Mouse (Mus musculus): ENCODE results near the gene Phf21a. TPM values are rescaled to one million over a fixed set of nuclear protein-coding genes. Genes with fewer than 3 reads are reported as not detected.

The Phf21a gene
- polyA plus RNA-seq, 1 experiment from 2014 or later: 43.7 TPM

GRCm38 (mm10) chr2:92277787-92278186 lies 184.9 kb downstream of the Phf21a start:
- Histone ChIP-seq H3K9ac (no peak overlapping the region), H3K27ac (0 out of 2 replicates have a peak overlapping the region, but pooled peaks have one; percentile 37), H3K4me2 (no peak overlapping the region), H3K4me1 (peaks cover 20% of the 10 kb centered on the region), H3K9me3 (replicated peaks) (no peaks in the 10 kb centered on the region), H3K27me3 (no peaks in the 10 kb centered on the region), H3K36me3 (ENCODE audit: poor library complexity, severe bottlenecking) (no peaks in the 10 kb centered on the region), H3K4me3 (no peak overlapping the region)
- no peak for ATAC-seq
- 86% methylated on average over 3 of the region's 3 CpGs for WGBS

GRCm38 (mm10) chr2:92278663-92279062 lies 185.7 kb downstream of the Phf21a start:
- WGBS: 83% methylated on average over 7 of the region's 7 CpGs
- Histone ChIP-seq H3K9ac (no peak overlapping the region), H3K4me1 (peaks cover 11% of the 10 kb centered on the region), H3K4me2 (no peak overlapping the region), H3K9me3 (replicated peaks) (no peaks in the 10 kb centered on the region), H3K27me3 (no peaks in the 10 kb centered on the region), H3K36me3 (ENCODE audit: poor library complexity, severe bottlenecking) (no peaks in the 10 kb centered on the region), H3K27ac (peak overlapping the region; percentile 37; the same call in 1 of the 2 replicates), H3K4me3 (no peak overlapping the region)
- ATAC-seq: peak; percentile 48; the same call in 1 of the 2 replicates

GRCm38 (mm10) chr2:92279398-92279797 lies 186.5 kb downstream of the Phf21a start:
- H3K27ac ChIP-seq: no peak overlapping the region
- ATAC-seq: no peak

GRCm38 (mm10) chr2:92285597-92285996 lies 192.7 kb downstream of the Phf21a start:
- 60% methylated on average over 5 of the region's 5 CpGs for WGBS
- no peak overlapping the region for H3K4me3 ChIP-seq
- no peaks in the 10 kb centered on the region for H3K9me3 ChIP-seq (replicated peaks)
- ATAC-seq: no peak
- no peak overlapping the region for H3K4me2 ChIP-seq
- H3K36me3 ChIP-seq (ENCODE audit: poor library complexity, severe bottlenecking): 0 out of 2 replicates have a peak, but pooled peaks cover 6% of the 10 kb centered on the region
- H3K4me1 ChIP-seq: peaks cover 7% of the 10 kb centered on the region
- peak overlapping the region; percentile 40; the same call in 1 of the 2 replicates for H3K27ac ChIP-seq
- H3K27me3 ChIP-seq: no peaks in the 10 kb centered on the region
- no peak overlapping the region for H3K9ac ChIP-seq

More at GRCm38 (mm10) chr2:92279398-92279797, 186.5 kb downstream of the Phf21a start:
- Histone ChIP-seq H3K9ac (no peak overlapping the region), H3K27me3 (no peaks in the 10 kb centered on the region), H3K4me1 (0 out of 2 replicates have a peak, but pooled peaks cover 9% of the 10 kb centered on the region), H3K4me3 (no peak overlapping the region), H3K4me2 (no peak overlapping the region), H3K9me3 (replicated peaks) (no peaks in the 10 kb centered on the region), H3K36me3 (ENCODE audit: poor library complexity, severe bottlenecking) (0 out of 2 replicates have a peak, but pooled peaks cover under 1% of the 10 kb centered on the region)
- WGBS: 81% methylated on average over 6 of the region's 6 CpGs

GRCm38 (mm10) chr2:92289335-92289734 lies 196.4 kb downstream of the Phf21a start:
- ATAC-seq: no peak
- 0 out of 2 replicates have a peak, but pooled peaks cover 6% of the 10 kb centered on the region for H3K36me3 ChIP-seq (ENCODE audit: poor library complexity, severe bottlenecking)
- no peak overlapping the region for H3K4me2 ChIP-seq
- peaks cover 7% of the 10 kb centered on the region for H3K4me1 ChIP-seq
- H3K9ac ChIP-seq: no peak overlapping the region
- H3K27me3 ChIP-seq: no peaks in the 10 kb centered on the region
- no peak overlapping the region for H3K27ac ChIP-seq
- no peaks in the 10 kb centered on the region for H3K9me3 ChIP-seq (replicated peaks)
- 83% methylated on average over 3 of the region's 3 CpGs for WGBS
- no peak overlapping the region for H3K4me3 ChIP-seq

- Histone ChIP-seq H3K9ac (no peak overlapping the region), H3K27ac (no peak overlapping the region), H3K27me3 (no peaks in the 10 kb centered on the region), H3K4me3 (no peak overlapping the region), H3K4me1 (no peaks in the 10 kb centered on the region), H3K9me3 (replicated peaks) (no peaks in the 10 kb centered on the region), H3K36me3 (ENCODE audit: poor library complexity, severe bottlenecking) (no peaks in the 10 kb centered on the region), H3K4me2 (no peak overlapping the region)
- 96% methylated on average over 3 of the region's 3 CpGs for WGBS
- ATAC-seq: no peak
These were observed 198.6 kb downstream of the Phf21a start for GRCm38 (mm10) chr2:92291526-92291925.

- Histone ChIP-seq H3K27me3 (no peaks in the 10 kb centered on the region), H3K9ac (no peak overlapping the region), H3K36me3 (ENCODE audit: poor library complexity, severe bottlenecking) (no peaks in the 10 kb centered on the region), H3K4me2 (no peak overlapping the region), H3K4me1 (peaks cover 10% of the 10 kb centered on the region), H3K9me3 (replicated peaks) (no peaks in the 10 kb centered on the region), H3K4me3 (no peak overlapping the region), H3K27ac (no peak overlapping the region)
- ATAC-seq: peak; percentile 67
- WGBS: 4% methylated on average over 6 of the region's 6 CpGs
These were observed 203.5 kb downstream of the Phf21a start for GRCm38 (mm10) chr2:92296402-92296801.

- no peak for ATAC-seq
- Histone ChIP-seq H3K4me2 (no peak overlapping the region), H3K27ac (peak overlapping the region; percentile 35; the same call in 1 of the 2 replicates), H3K4me3 (no peak overlapping the region), H3K9ac (0 out of 2 replicates have a peak overlapping the region, but pooled peaks have one; percentile 34), H3K27me3 (no peaks in the 10 kb centered on the region), H3K36me3 (ENCODE audit: poor library complexity, severe bottlenecking) (no peaks in the 10 kb centered on the region), H3K9me3 (replicated peaks) (no peaks in the 10 kb centered on the region), H3K4me1 (peaks cover 25% of the 10 kb centered on the region)
- WGBS: 40% methylated on average over 10 of the region's 10 CpGs
These were observed 207.0 kb downstream of the Phf21a start for GRCm38 (mm10) chr2:92299896-92300295.

- peak; percentile 55; the same call in 1 of the 2 replicates for ATAC-seq
- Histone ChIP-seq H3K4me1 (peaks cover 41% of the 10 kb centered on the region), H3K9ac (no peak overlapping the region), H3K4me2 (no peak overlapping the region), H3K27me3 (no peaks in the 10 kb centered on the region), H3K36me3 (ENCODE audit: poor library complexity, severe bottlenecking) (no peaks in the 10 kb centered on the region), H3K27ac (peak overlapping the region; percentile 35; the same call in 1 of the 2 replicates), H3K4me3 (no peak overlapping the region), H3K9me3 (replicated peaks) (no peaks in the 10 kb centered on the region)
- 30% methylated on average over 5 of the region's 5 CpGs for WGBS
These were observed 209.1 kb downstream of the Phf21a start for GRCm38 (mm10) chr2:92301849-92302607.

GRCm38 (mm10) chr2:92312542-92312941 lies 219.6 kb downstream of the Phf21a start:
- H3K27ac ChIP-seq: no peak overlapping the region
- H3K27me3 ChIP-seq: no peaks in the 10 kb centered on the region
- no peak overlapping the region for H3K4me3 ChIP-seq
- H3K4me1 ChIP-seq: no peaks in the 10 kb centered on the region
- WGBS: 87% methylated on average over 4 of the region's 4 CpGs
- no peak overlapping the region for H3K9ac ChIP-seq
- no peak for ATAC-seq
- H3K36me3 ChIP-seq (ENCODE audit: poor library complexity, severe bottlenecking): peaks cover 10% of the 10 kb centered on the region; the same call in 1 of the 2 replicates
- H3K9me3 ChIP-seq (replicated peaks): no peaks in the 10 kb centered on the region; the same call in 1 of the 2 replicates
- H3K4me2 ChIP-seq: no peak overlapping the region

- H3K4me2 ChIP-seq: no peak overlapping the region
- 80% methylated on average over 1 of the region's 1 CpGs for WGBS
- ATAC-seq: no peak
- no peaks in the 10 kb centered on the region for H3K27me3 ChIP-seq
- H3K4me1 ChIP-seq: no peaks in the 10 kb centered on the region
- peaks cover 6% of the 10 kb centered on the region; the same call in 1 of the 2 replicates for H3K36me3 ChIP-seq (ENCODE audit: poor library complexity, severe bottlenecking)
- peak overlapping the region; percentile 5; the same call in 1 of the 2 replicates for H3K27ac ChIP-seq
- no peak overlapping the region for H3K4me3 ChIP-seq
- no peak overlapping the region for H3K9ac ChIP-seq
- H3K9me3 ChIP-seq (replicated peaks): no peaks in the 10 kb centered on the region; the same call in 1 of the 2 replicates
These were observed 221.1 kb downstream of the Phf21a start for GRCm38 (mm10) chr2:92314031-92314430.

- Histone ChIP-seq H3K27ac (no peak overlapping the region), H3K36me3 (ENCODE audit: poor library complexity, severe bottlenecking) (peaks cover 11% of the 10 kb centered on the region), H3K27me3 (no peaks in the 10 kb centered on the region), H3K9ac (no peak overlapping the region), H3K4me2 (no peak overlapping the region), H3K4me3 (no peak overlapping the region), H3K9me3 (replicated peaks) (no peaks in the 10 kb centered on the region), H3K4me1 (no peaks in the 10 kb centered on the region)
- no peak for ATAC-seq
- 85% methylated on average over 3 of the region's 3 CpGs for WGBS
These were observed 223.7 kb downstream of the Phf21a start for GRCm38 (mm10) chr2:92316652-92317051.
